Mouse (Mus musculus) CH12.LX (cell line): Measurements from ENCODE around the gene Fam133b.

Source experiments
- CHD1 ChIP-seq: IDR thresholded peaks from 2 replicates; pipeline ENCODE4 v1.6.1; 2012; ENCODE audit warnings: low read depth, low read length, improper control_type of control experiment, inconsistent platforms
- CTCF ChIP-seq, 2 experiments: IDR thresholded peaks in 1 of 2; conservative IDR thresholded peaks in 1 of 2; 2 replicates each; pipeline ENCODE4 v1.5.1; 2011 to 2012; ENCODE audit warnings: low read depth in 2 of 2, low read length in 2 of 2, improper control_type of control experiment in 1 of 2, inconsistent platforms in 1 of 2, mild to moderate bottlenecking in 1 of 2, moderate library complexity in 1 of 2
- EP300 ChIP-seq: IDR thresholded peaks from 2 replicates; pipeline ENCODE4 v1.6.1; 2011; ENCODE audit warnings: low read length, improper control_type of control experiment
- IRF4 ChIP-seq: IDR thresholded peaks from 2 replicates; pipeline ENCODE4 v1.6.1; 2014; ENCODE audit warnings: low read depth, mild to moderate bottlenecking, inconsistent platforms, low read length, improper control_type of control experiment
- MEF2A ChIP-seq: IDR thresholded peaks from 2 replicates; pipeline ENCODE4 v1.6.1; 2014; ENCODE audit warnings: low read depth, mild to moderate bottlenecking, inconsistent platforms, low read length, improper control_type of control experiment, borderline replicate concordance
- MYC ChIP-seq: IDR thresholded peaks from 2 replicates; pipeline ENCODE4 v1.6.1; 2011; ENCODE audit warnings: low read depth, mild to moderate bottlenecking, improper control_type of control experiment, low read length
- NRF1 ChIP-seq: IDR thresholded peaks from 2 replicates; pipeline ENCODE4 v1.6.1; 2014; ENCODE audit warnings: low read depth, mild to moderate bottlenecking, inconsistent platforms, low read length, improper control_type of control experiment, moderate library complexity
- POLR2A ChIP-seq: IDR thresholded peaks from 2 replicates; pipeline ENCODE4 v1.6.1; 2011; ENCODE audit warnings: low read depth, mild to moderate bottlenecking, improper control_type of control experiment, low read length
- POLR2AphosphoS2 ChIP-seq: IDR thresholded peaks from 2 replicates; pipeline ENCODE4 v1.6.1; 2011; ENCODE audit warnings: low read depth, low read length, improper control_type of control experiment
- TCF12 ChIP-seq: IDR thresholded peaks from 2 replicates; pipeline ENCODE4 v1.6.1; 2014; ENCODE audit warnings: low read depth, mild to moderate bottlenecking, inconsistent platforms, low read length, improper control_type of control experiment
- USF1 ChIP-seq: IDR thresholded peaks from 2 replicates; pipeline ENCODE4 v1.6.1; 2014; ENCODE audit warnings: low read depth, mild to moderate bottlenecking, inconsistent platforms, low read length, improper control_type of control experiment
- ZNF384 ChIP-seq: IDR thresholded peaks from 2 replicates; pipeline ENCODE4 v1.6.1; 2012; ENCODE audit warnings: low read depth, low read length, improper control_type of control experiment, inconsistent platforms

- peak; percentile 80; the same call in 1 of the 2 replicates for TF ChIP-seq TCF12
- peak; percentile 61 for TF ChIP-seq POLR2A
- TF ChIP-seq CTCF (conservative IDR thresholded peaks at IDR 0.05 in 1 of 2, IDR thresholded peaks at IDR 0.05 in 1 of 2; ENCODE audit: low read depth in 2 of 2, low read length in 2 of 2) = peak in 1 of 2 experiments; percentile 65; a peak in 2 of 4 replicates
- TF ChIP-seq IRF4 = peak; percentile 79
- TF ChIP-seq NRF1 = peak; percentile 48; the same call in 1 of the 2 replicates
- no peak for TF ChIP-seq USF1
- peak; percentile 76; the same call in 1 of the 2 replicates for TF ChIP-seq MEF2A
- TF ChIP-seq POLR2AphosphoS2 = peak; percentile 49; the same call in 1 of the 2 replicates
- no peak for TF ChIP-seq ZNF384
- no peak for TF ChIP-seq CHD1
- TF ChIP-seq EP300 = no peak
- peak; percentile 40; the same call in 1 of the 2 replicates for TF ChIP-seq MYC
These were observed 52.2 kb downstream of the Fam133b start, which contains the start of gene Pex1 for GRCm38 (mm10) chr5:3595693-3596398.
